Mouse (Mus musculus): Measurements from ENCODE around the gene Snap23.

DNA sequence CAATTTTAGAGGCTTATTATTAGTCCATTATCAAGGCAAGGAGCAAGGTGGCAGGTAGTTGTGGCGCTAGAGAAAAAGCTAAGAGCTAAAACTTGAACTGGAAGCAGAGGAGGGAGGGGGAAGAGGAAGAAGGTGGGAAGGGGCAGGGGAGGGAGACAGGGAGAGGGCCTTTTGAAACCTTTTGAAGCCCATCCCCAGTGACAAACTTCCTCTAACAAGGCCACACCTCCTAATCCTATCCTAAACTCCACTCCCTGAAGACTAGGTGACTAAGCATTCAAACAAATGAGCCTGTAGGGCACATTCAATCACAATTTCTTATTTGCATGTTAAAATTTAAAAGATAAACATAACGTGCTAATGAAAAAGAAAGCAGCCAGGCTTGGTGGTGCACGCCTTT is 8.7 kb upstream of the Snap23 start:
- TF ChIP-seq CTCF (IDR thresholded peaks at IDR 0.05) (no peak), POLR2A (IDR thresholded peaks at IDR 0.05; ENCODE audit: insufficient read depth, low read depth, low read length) (no peak)

Data from heart, adult 2 months (tissue).